Mouse (Mus musculus): Measurements from ENCODE around the gene Ccdc171.

Ccdc171 gene

DNA sequence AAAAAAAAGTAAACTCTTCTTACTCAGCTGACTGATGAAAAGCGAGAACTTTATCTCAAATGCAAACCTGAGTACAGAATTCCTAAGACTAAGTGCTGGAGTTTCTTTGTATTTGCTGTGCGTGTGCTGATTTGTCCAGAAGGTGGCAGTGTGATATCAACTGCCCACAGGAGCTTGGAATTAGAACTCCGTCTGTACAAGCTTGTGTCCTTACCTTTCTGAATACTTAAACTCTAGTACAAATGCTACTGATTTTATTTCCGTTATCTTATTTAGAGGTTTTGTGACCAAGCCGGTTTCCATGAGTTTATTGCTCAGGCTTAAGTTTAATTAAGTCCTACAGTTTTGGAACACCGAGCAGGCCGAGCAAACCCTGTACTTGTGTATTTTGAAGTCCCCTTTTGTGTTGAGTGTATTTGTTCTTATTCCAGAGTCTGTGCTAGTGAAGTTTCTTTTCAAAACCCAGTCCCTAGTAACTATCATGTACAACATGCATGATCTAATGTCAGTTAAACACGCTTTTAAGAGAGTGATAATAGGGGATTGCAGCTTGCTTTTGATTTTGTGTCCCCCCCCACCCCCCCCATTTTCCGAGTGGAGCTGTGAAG lies 269.1 kb downstream of the Ccdc171 start:
- DNase-seq (ENCODE audit: low read depth, low spot score): peak; percentile 58

DNA sequence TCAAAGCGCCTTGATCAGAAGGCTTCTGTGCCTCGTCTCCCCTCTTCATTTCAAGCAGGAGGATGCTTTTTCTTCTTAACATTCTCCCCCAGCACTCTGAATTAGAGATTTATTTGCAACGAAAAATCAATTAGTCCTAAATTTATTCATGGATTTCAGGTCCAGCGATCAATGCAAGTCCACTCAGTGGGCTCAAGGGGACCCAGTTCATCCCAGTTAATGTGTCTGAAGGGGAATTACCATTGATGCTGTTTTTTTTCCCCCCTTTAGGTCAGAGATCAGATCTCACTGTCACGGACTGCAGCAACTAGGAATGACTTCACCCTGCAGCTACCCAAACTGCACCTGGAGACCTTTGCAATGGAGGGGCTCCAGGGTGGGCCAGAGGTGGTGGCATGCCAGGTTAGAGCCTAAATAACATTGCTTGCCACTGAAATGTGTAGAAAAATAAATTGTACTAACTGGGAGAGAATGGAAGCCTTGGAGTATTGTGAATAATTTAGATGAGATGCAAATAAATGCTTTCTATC lies 269.6 kb downstream of the Ccdc171 start:
- DNase-seq (ENCODE audit: low read depth, low spot score): no peak

DNA sequence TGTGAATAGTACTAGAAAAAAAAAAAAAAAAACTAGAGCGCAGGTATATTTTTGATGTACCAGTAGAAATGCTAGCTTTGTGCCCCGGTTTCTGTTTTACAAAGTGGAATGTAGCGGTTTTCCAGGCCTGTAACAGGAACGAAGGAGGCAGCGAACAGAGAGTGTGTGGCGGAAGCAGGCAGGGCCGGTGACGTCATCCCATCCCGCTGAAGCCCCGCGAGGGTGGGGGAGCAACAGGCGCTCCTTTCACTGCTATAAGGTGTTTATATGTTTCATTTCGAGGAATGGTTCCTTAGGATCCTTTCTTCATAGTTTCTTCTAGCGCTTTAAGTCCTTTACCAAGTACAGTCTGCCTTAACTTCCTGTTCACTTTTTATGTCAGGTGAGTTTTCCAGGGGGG lies 272.6 kb downstream of the Ccdc171 start:
- no peak for DNase-seq (ENCODE audit: low read depth, low spot score)

DNA sequence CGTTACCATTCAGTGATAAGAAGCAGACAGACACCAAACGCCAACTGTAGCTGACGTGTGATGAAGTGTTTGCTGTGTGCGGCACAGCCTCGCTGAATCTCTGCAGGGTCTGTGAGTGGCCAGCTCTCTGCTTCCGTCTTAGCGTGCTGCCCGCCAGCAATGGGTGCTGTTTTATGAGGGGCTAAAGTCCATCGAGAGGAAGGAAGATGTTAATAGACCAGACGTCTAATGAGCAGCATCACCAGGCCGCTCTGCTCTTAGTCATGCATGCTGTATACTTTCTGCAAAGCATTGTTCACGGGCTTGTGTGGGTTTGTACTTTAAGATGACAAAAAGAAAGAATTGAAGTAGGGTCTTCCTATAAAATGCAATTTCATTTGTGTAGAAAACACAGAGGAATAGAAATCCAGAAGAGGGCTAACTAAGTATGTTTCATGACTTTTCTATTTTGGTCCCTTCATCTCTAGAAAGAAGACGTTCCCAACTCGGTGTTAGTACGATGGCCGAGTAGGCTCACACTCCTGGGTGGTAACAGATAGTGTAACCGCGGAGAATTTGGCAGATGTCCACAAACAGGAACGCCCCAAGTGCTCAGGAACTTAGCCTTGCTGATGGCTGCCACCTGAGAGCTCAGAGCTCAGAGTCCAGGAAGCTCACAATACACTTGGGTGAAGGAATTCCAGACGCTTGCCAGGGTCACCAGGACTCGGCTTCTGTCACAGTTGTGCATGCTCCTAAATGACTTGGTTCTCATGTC lies 273.5 kb downstream of the Ccdc171 start:
- no peak for DNase-seq (ENCODE audit: low read depth, low spot score)

DNA sequence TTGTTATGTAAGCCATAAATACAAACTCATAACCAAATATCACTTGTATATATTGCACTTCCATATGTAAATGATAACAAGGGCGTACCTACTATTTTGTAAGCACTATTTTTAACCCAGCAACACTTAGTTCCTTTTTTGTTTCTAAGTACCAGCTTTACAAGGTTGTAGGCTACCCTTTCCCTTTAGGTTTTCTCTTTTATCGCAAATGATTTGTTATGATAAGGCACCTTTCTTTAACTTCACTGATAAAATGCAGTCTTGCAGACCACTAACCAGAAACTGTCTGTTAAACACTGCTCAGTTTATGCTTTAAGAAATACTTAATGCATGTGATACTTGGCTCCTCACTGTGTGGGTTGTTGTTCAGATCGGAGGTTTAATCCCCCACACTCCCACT lies 275.1 kb downstream of the Ccdc171 start:
- DNase-seq (ENCODE audit: low read depth, low spot score): no peak

DNA sequence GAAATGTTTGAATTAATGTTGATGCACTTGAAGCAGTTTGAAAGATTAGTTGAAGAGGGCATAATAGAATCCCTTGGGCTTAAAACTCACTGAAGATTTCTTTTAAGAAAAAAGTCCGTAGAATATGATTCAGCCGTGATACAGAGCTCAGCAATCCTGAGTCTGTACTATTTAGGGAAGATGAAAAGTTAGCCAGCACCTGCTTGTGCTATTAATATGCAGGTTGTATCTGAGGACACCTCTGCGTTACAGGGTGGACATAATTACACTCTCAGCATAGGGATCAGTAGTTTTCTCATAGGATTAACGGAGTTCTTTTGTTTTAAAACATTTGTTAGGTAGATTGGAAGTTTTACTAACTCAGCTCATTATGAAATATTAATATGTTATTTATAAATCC lies 291.6 kb downstream of the Ccdc171 start:
- DNase-seq (ENCODE audit: low read depth, low spot score): no peak

DNA sequence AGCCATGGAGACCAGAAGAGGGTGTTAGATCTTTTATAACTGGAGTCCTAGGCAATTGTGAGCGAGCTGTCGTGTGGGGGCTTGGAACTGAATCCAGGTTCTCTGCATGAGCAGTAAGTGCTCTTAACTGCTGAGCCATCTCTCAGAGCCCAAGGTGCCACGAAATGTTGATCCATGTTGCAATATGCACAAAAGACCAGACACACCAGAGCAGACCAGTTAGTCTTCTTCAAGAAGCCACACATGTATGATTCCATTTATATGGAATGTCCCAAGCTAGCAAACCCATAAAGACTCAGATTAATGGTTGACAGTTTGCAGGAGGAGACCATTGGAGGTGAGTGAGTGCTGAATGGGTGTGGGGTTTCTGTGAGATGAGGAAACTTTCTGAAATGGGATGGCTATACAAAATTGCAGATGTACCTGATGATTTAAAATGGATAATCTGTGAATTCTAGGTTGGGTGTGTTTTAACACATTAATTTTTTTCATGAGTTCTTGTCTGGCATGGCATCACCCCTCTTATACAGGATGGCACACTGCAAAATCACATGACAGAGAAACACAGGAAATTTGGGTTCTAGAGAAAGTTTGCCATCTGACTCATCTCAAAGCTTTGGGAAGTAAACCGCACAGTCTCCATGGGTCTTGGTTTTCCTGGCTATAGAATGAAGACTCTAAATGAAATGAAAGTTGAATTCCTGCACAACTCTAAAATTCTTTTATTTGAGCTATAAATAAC lies 304.5 kb downstream of the Ccdc171 start:
- DNase-seq (ENCODE audit: low read depth, low spot score): no peak

DNA sequence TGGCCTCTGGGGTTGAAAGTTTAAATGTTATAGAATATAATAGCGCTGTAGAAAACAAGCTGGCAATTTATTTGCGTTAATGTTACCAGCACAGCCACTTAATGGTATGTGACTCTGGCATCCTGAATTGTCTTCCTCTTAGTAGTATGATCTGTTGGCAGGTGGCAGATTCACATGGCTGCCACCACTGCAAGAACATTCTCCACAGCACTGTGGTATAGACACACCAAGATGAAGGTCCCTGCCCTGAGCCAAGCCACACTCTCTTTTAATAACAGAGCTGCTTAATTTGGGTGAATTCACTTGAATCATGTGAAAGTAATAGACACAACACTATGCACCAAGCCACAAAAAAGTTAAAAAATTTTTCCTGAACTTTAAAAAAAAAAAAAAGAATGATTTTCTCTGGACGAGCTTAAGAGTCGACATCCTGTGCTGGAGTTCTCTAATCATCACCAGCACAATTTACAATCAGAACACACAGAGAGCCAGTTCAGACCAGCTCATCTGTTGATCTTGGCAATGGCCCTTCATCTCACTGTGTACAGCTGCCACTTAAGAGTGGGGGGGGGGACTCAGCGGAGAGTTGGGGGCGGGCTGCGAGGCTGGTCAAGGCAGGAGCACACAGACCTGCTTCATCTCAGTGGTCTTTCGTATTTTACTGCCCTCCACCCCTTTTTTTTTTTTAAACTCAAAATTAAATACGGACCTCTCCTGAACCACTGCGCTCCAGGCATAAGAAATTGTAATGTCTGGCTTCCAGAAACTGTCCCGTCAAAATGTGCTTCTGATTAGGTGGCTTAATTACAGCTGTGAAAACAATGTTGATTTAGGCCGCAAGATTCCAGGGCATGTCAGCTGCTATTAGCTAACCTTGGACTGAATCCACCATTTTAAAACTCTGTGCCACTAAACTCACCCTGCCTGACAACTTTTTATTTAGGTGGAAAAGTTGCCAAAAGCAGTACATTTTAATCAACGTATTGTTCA lies 305.8 kb downstream of the Ccdc171 start:
- no peak for DNase-seq (ENCODE audit: low read depth, low spot score)

DNA sequence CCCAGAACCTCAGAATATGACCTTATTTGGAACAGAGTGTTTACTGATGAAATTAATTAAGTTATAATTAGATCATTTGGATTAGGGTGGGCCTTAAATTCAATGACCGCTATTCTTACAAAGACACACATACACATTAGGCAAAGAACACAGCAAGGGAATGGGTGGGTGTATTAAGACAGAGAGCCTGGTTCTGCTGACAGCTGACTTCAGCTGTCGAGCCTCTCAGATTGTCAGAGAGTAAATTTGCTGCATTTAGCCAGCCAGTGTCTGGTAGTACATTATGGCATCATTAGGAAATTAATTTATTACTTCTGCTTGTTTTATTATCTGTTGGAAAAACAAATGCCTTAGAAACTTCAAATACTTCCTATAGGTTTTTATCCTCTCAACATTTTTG lies 313.7 kb downstream of the Ccdc171 start:
- DNase-seq (ENCODE audit: low read depth, low spot score): no peak

DNA sequence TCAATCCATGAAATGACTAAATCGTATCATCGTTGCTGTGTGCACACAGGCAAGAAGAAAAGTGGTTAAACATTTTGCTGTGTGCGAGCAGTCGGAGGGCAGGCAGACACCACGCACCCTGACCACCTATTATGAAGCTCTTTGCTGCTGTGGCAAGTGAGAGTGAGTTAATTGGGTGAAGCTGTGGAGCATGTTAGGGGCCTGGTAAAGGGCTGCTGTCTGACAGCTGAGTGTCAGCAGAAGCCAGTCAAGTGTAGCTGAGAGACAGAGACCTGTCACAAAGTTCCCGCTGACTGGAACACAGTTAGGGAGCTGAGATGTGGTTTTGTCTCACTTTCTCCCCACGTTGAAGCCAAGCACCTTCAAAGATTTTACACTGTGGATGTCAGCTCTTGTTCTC lies 321.0 kb downstream of the Ccdc171 start:
- no peak for DNase-seq (ENCODE audit: low read depth, low spot score)

DNA sequence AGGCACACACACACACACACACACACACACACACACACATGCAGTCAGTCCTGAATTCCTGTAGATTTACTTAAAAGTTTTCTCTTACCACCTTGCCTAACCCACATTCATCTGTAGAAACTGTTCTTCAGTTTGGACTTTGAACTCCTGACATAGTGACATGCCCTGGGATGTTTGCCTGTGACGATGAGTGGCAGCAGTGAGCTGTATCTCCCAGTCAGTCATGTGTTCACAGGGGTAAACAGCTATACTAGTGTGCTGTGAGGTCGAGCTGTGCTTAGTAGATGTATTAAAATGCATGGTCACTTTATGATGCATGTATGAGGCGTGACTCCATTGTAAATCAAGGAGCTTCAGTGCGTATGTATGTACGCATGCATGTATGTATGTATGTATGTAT lies 328.5 kb downstream of the Ccdc171 start:
- DNase-seq (ENCODE audit: low read depth, low spot score): no peak

DNA sequence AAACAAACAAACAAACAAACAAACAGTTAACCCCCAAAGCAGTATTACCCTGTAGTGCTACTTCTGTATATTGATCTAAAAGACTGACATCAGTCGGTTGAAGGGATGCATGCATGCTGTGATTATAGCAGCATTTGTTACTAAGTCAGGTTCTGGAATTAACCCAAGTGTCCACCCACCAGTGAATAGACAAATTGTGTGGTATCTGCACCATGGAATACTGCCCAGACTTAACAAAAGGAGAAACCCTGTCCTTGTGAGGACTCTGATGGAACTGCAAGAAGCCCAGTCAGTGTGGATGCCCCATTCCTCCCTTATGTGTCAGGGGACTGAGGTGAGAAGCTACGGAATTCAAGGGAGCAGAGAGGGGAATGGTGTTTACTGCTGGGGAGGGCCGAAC lies 336.4 kb downstream of the Ccdc171 start:
- peak; percentile 17 for DNase-seq (ENCODE audit: low read depth, low spot score)

DNA sequence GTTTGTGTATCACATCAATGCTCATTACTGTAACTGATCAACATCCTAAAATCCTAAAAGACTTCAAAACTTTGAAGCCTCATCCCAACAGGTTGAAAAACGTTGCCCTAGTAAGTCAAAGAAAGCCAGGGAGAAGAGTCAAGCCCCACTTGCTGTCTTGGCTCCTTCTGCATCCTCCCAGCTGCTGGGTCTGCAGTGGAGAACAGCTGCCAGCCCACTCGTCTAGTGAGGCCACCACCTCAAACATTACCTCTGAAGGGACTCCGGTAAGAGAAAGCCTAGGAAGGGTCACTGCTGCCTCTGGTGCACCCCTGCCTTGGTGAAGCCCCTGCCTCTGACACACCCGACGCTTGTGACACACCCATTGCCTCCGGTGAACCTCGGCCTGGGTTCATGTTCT lies 336.9 kb downstream of the Ccdc171 start:
- no peak for DNase-seq (ENCODE audit: low read depth, low spot score)

DNA sequence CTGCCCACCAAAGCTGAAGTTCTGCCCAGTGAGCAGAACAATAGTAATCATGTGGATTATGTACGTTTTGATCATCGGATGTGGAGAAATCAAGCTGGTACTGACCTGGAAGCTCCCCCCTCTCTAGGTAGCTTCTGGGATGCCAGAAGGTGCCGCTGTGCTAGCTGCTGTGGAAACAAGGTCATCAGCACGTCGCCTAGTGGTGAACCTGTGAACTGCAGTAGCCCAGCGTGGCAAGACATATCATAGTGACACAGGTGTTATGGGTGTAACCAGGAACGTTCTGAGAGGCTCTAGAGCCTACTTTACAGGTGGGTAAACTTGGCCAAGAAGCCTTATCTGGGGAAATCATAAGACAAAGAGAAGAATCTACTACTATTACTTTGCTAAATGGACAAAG lies 351.3 kb downstream of the Ccdc171 start:
- no peak for DNase-seq (ENCODE audit: low read depth, low spot score)

DNA sequence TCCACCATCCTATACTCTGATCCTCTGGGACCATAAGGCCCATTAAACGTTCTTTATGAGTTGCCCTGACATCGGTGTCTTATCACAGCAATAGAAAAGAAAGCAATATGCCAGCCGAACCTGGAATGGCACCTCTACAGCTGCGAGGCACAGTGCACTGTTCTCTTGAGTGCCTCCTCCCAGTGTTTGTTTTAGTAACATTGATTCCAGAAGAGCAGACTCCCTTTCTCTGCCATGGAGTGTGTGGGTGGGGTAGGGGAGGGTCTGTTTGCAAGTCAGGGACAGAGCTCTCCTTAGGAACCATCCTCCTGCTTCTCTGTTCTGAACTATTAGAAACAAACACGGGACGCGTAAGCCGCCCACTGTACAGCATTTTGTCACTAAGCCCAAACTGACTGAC lies 352.9 kb downstream of the Ccdc171 start:
- no peak for DNase-seq (ENCODE audit: low read depth, low spot score)

DNA sequence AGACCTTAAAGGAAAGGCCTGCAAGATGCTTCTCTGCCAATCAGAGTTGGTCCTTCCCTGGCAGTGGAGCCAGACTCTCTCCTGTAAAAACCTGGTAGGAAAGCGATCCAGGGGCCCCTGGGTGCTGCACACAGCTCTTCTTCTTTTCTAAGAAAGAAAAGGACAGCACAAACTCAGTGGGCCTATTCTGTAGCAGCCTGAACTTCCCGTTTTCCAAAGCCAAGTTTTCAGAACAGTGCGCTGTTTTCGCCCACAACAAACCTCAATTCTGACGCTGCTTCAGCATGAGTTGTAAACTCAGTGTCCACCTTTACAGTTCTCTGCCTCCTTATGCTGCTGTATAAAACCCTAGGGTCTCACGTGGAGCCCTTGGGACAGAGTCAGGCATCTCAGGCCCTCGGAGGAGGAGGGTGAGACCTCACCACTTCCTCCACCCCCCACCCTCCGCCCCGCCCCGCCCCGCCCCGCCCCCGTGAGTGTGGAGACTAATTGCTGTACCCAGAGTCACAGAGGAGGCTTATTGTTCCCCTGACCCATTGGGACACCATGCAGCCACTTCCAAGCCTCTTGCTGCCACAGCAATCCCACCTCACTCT lies 363.2 kb downstream of the Ccdc171 start:
- DNase-seq (ENCODE audit: low read depth, low spot score): no peak

DNA sequence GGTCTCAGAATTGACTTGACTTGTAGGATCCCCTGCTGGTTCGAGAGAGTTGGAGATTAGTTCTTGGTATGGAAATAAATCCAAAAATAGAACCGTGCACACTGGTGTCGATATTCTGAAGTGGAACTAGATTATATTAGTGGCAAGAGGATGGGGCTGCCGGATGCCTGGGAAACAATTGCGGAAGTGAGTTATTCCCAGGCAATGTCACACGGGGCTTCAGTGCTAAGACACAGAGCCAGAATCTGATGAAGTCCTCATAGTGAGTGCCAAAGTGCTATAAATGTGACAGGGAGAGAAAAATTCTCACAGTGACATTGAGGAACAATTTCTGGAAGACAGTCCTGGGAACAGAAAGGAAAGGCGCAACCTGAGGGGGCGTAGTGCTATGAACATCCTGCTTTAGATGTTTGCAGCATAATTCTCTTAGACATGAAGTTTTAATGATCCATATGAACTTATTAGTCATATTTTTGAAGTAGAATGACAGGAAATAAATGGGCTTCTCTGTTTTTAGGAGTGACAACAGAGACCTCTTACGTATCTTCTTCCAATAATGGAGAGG lies 376.8 kb downstream of the Ccdc171 start:
- DNase-seq (ENCODE audit: low read depth, low spot score): no peak

Measured in telencephalon, adult 2 months (tissue).